Mouse (Mus musculus) naive thymus-derived CD4-positive, alpha-beta T cell, adult 2 months (primary cell): ENCODE data around the gene Copb1.

Experiments
- DNase-seq: peaks from one replicate; pipeline ENCODE4 v3.0.0-alpha.2; 2011; ENCODE audit warnings: low read depth

Gene Copb1

DNA sequence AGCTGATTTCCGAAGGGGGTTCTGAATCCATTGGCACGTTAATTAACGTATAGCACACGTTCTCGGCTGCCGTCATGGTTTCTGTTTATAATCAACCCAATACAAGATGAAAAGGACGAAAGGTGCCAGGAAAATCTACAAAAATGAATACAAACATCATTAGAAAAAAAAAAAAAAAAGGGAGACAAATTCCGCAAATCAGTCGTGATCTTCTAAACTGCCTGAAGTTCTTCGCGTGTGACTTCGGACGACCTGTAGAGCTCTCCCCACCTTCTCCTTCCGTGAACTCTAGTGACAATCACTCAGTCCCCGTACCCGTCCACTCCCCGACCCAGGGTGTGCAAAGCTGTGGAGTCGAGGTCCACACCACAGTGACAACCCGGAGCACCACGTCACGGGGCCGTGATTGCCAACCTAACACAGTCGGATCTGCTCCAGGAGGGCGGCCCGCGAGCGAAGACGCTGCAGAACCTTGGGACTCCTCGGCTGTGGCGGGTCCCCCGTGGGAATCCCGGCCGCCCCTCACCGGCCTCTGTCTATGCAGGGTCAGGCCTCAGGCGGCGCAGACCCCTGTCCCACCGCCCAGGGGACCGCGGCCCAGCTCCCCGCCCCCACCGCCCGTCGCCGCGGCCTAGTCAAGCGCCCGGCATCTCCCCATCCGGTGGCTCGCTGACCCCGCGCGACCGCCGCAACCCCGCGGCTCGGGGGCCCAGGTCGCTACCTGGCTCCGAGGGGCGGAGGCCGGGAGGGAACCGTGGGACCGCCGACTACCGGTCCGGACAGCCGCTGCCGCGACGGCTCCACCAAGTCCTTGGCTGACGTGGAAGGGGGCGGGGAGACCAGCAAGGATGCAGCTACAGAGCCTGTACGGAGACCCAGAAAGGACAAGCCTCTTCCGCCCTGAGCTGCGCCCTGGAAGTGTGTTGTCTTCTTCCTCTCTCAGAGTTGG is at the start of gene Copb1:
Copb1 (minus strand) TSS at position 827 of the 949 bp plus-strand sequence.
- DNase-seq = peak; percentile 91

DNA sequence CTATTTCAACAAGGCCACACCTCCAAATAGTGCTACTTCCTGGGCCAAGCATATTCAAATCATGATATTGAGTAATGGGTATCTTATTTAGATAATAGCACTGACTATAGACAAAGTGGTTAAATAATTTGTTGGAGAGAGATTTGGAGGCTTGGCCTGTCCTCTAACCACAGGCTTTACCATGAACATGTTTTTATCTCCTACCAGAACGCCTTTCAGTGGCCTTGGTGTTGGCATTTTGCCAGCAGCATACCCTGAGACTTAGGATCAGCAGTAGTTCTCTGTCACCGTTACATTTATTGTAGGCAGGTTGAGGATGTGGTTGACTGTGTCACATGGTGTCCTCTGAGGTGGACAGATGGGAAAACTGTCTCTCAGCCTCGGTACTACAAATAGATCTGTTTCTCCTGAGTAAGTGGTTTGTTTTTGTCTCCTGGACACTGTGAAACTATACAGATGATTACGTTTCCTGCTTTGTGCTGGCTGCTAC is 46.8 kb upstream of the Copb1 start:
- peak; percentile 83 for DNase-seq

DNA sequence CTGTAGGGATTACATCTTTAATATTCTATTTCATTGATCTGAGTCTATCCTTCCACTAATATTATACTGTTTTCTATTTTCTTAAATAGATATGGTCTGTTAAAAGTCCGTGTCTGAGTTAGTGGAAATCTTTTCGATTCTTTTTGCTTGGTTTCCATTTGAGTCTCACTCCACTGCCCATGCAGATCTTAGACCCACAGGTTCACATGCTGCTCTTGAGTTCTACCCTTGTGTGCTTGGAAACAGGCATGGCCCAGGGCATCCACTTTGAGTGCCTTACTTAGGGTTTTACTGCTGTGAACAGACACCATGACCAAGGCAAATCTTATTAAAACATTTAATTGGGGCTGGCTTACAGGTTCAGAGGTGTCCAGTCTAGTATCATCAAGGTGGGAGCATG is 46.3 kb upstream of the Copb1 start:
- DNase-seq = no peak

DNA sequence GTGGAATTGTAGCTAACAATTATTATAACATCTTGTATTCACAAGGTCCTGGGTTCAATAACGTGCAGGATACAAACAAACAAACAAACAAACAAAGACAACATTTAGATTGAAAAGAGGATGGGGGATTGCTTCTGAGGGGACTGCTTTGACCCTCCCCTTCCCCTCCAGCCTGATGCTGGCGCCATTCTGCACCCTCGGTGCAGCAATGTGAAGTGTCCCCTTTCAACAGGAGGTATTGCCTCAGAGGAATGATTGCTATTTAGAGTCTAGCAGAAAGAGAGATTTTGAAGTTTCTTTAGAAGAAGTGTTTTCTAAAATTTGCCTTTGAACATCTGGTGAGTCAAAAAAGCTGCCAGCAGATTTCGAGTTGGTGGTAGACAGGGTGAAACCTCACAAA is 44.7 kb upstream of the Copb1 start:
- no peak for DNase-seq

DNA sequence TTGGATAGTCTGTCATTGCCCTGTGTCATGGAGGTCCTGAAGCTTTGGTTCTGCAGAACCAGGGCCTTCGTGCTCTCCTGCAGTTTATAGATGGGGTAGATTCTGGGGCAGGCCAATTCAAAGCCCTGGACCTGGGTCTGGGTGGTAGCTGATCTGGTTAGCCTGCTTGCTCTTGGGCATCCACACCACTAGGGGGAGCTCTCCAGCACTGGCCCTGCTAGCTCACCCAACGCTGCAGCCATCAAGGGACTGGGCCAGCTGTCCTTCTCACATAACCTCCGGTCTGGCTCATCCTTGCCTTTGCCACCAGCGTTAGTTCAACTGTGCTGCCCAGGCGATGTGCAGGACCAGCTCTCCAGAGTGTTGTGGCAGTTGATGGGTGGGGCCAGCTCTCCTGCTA is 40.2 kb upstream of the Copb1 start:
- DNase-seq = no peak

DNA sequence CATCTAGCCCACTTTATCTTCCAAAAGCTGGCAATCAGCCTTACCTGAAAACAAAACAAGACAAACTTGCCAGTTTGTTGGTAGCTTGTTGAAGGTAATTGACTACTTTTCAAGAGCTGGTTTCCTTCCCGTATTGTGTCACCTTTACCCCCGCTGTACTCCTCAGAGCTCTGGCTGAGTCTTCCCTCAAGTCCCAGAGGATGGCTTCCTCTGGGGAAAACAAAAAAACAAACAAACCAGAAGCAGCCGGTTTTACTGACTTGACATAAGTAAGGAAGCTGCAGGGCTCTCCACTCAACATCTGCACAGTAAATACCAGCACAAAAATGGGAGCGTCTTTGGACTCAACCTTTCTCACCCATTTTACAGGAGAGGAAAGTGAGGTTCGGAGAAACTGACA is 39.4 kb upstream of the Copb1 start:
- no peak for DNase-seq

DNA sequence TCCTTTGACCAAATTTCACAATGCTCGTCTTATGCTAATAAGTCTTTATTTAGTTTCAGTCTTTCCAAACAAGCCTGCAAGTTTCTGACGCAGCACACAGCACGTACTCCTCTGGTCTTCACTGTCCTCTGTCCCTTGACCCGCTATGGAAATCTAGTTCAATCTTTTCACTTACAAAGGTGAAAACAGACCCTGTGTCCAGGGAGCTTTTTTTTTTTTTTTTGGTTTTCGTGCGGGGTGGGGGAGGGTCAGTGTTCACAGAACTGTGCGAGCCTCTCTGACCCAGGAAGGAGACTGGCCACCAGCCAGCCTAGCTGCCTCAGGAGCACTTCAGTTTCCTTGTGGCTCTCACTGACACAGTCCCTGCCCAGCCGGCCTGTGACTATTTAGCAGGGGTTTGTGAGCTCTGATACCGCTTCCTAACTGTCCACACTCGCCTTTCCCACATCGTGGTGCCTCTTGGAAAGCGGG is 38.0 kb upstream of the Copb1 start:
- no peak for DNase-seq

DNA sequence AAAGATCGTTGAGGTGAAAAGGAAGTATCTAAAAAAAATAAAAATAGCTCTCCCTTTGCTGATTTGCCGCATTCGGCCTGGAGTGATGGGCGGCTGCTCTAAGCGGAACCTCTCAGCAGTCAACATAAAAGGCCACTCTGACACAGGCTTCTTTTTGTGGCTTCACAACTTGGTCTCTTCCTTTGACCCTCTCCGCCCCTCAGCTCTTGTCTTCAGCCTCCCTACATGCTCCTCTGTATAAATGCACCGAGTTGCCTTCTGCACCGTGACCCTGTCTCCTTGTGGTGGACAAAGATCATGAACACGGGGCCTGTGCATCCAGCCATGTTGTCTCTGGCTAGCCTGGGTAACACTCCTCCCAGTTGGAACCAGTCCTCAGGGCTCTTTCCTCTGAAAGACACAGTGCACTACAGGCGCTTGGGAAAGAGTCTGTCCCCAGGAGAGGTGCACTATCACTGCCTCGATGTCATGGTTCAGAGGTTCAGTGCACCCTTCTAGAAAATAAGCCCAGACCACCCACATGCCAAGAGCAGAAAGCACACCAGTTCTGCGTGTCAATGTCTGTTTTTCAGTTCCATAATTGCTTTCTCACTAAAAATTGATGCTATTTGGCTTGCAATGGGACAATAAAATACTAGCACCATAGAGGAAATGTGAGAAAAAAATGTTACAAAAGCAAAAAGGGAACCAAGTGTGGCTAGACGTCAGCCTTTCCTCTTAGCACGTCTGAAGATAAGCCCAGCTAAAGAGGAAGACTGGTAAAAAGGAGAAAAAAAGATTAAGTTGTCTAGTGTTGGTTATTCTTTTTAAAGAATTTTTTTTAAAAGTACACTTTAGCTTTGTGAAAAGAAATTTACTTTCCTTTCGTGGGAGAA is 37.2 kb upstream of the Copb1 start:
- peak; percentile 68 for DNase-seq

DNA sequence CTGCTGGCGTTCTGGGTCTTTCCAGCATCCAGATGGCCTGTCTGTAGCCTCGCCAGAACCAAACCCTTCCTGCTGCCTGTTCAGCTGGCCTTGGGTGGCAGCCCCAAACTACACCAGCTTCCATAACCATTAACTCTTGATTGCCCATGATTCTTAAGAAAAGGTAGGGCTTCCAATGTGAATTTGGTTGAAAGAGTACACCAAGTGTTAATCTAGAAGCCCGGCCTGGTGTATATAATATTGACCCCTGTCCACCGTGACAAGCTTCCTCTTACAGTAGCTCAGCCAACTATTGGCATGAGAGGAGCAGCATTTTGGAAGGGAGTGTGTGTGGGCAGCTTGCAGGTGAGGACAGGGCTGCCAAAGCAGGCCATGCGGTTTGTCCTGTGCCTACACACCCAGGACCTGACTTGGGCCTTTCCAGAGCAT is 35.6 kb upstream of the Copb1 start:
- DNase-seq = no peak

DNA sequence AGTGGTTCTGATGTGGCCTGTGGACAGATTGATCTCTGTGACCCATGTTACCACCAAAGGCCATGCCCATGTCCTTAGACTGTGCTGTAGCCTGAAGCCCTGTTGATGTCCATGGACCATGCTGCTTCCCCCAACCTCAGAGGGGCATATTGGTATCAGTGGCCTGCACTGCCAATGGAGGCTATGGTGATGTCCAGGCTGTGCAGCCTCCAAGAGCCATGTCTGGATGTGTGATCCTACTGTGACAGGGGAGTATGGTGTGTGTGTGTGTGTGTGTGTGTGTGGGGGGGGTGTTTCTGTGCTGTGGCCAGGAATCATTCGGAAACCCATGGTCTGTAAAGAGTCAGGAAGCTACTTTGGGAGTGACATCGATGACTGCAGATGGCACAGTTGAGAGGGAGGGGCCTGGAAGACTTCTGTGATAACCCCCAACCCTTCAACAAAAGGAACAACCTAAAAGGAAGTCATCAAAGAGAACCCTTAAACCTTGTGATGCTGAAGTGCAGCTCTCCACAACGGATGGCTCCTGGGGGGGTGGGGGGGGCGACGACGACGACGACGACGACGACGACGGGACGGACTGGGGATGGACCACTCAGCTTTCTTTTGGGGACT is 29.9 kb upstream of the Copb1 start:
- peak; percentile 69 for DNase-seq

DNA sequence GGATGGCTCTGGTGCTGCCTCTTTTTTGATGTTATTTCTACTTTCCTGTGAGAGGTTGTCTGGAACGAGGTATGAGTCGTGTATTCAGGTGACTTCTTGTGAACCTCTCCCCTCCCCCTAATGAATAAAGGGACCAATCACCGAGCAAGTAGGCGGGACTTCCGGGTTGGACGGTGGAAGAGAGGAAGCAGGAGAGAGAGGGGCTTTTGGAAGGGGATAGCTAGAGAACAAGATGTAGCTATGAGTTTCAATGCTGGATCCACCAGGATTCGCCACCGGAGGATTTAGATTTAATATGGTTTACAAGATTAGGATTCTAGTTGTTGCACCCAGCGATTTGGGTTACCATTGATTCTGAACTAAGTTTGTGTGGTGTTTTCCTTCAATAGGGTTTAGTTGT is 28.5 kb upstream of the Copb1 start:
- DNase-seq = no peak

DNA sequence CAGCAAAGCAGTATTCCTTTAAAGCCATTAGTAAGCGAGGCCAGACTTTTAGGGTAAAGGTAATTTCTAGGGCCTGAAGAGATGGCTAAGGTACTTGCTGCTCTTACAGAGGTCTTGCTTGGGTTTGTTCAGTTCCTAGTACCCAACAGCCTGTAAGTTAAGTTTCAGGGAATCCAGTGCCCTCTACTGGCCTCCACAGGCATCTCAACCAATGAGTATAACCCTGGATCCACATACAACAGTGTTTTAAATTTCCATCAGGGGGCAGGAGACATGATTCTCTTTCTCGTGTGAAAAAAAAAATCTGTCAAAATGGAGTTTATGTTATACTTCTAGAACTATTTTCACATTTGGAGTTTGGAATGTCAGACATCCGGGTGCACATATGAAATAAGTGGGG is 27.2 kb upstream of the Copb1 start:
- DNase-seq = peak; percentile 89

DNA sequence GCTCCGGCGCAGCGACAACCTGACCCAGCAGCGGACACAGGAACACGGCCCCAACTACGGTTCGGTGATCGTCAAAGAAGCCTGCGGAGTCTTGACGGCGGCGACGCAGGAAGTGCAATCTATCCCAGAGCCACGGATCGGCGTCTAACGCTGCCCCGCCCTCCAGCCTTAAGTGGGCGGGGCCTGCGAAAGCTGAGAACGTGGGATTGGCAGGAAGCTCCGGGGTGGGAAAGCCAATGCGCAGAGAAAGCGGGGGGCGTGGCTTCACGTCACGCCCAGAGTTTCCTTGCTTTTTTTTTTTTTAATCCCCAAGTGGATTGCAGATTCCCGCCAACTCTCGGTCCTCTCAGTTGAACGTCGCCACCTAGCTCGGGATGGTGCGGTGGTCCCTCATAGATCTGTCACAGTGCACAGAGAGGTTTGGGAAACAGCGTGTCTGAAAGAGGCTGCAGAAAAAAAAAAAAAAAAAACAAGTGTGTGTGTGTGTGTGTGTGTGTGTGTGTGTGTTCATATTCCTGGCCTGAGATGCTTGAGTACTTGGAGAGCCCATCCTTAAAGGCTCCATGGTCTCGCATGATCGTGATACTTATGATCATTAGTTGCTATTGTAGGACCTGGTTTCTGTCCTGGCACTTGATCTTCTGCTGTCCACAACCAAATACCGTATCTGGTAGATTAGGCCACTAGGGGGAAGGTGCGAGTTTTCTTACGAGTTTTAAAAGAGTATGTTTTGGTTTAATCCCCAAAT is 21.7 kb upstream of the Copb1 start, which contains the start of gene Psma1:
Psma1 (minus strand) TSS at position 114 of the 748 bp plus-strand sequence.
- peak; percentile 99 for DNase-seq

DNA sequence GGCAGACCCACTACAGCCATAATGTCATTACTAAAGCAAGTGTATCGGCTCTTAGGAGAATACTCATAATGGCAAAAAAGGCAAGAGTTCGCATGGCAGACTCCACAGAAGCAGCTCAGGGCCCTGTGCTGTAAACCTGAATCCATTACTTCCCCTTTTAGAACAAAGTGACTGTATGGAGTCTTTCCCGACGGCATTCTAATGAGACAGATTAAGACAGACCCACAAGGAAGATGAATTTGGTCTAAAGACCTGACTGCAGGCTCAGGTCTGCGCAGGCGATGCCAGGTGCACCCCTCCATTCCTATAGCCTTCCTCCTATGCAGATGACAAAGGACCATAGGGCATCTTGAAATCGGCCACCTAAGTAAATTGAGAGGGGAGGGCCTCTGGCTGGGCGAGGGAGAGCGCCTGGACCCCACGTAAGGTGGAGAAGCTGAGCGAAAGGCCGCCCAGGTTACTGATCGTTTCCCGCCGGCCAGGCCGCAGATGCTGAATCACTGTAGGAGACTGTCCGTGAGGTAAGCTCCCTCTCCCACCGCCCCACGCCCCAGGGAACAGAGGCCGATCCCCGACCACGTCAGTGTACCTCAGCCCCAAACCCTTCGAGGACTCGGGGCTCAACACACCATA is 21.0 kb upstream of the Copb1 start:
- DNase-seq = no peak

DNA sequence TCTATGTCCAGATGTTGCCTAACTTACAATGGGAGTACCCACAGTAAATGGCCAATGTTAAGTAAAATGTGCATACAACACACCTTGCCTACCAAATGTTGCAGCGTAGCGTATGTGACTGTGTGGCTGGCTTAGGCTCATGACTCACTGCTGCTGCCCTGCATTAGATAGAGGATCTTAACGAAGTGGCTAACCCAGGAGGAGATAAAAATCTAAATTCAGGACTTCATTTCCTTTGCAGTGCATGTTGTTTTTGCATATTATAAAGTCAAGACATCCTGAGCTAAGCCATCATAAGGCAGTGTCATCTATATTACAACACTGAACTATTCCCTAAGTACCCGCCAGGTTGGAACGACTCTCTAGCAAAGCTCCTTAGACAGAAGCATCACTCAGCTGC is 13.9 kb upstream of the Copb1 start:
- DNase-seq = no peak

DNA sequence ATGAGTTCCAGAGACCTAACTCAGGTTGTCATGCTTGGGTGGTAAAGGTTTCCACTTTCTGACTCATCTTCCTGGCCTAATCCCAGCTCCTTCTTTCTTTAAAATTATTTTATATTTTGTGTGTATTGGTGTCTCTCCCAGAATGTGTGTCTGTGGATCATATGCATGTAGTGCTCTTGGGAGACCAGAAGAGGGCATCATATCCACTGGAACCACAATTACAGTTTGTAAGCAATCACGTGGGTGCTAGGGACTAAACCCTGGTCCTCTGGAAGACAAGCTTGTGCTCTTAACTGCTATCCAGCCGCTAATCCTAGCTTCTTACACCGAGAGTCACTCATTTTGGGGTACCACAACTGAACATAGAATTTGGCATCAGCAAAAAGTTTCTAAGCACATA is 2.8 kb downstream of the Copb1 start:
- no peak for DNase-seq

DNA sequence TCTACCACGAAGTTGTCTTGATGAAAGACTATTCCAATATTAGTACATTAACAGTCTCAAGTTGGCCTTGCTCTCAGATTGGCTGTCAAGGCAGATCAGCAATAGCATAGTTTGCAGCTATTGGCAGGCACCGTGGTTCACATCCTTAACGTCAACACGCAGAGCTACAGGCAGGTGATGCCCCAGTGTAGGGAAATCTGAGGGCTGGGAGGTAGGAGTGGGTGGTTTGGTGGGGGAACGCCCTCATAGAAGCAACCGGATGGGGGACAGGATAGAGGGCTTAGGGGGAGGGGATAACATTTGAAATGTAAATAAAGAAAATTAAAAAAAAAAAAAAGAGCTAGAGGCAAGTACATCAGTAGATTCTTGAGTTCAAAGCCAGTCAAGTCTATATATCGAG is 20.5 kb downstream of the Copb1 start:
- no peak for DNase-seq

DNA sequence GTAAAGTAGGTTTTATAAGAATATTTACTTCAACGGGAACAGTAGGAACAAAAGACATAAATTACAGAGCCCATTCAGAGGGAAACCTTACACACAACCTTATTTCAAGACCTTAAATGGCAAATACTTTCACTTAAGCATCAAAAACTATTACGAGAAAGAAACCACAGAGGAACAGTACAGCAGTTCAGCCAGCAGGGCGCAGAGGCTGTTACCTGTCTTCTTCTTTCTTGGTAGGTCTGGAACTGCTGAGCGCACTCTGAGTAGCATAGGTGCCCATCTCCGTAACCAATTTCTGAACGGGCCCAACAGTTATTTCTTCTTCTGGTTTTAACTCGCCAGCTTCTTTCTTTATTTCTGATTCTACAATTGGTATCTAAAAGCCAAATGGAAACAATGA is 21.5 kb downstream of the Copb1 start:
- DNase-seq = peak; percentile 33

DNA sequence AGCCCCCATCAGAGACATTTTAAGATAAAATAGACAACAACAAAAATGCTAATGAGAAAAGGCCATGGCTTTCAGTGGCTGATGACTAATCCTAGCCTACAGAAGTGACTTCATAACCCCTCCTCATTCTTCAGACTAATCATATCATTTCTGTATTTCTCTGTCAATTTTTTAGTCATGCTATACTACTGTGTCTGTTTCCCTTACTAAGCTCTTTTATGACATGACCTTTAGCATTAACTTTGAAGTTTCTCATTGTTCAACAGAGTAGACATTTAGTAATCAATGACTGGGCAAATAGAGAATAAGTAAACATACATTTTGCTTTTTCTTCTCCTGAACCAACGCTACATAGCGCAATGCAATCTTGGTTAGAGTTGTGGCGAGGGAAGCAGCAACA is 22.7 kb downstream of the Copb1 start:
- no peak for DNase-seq

DNA sequence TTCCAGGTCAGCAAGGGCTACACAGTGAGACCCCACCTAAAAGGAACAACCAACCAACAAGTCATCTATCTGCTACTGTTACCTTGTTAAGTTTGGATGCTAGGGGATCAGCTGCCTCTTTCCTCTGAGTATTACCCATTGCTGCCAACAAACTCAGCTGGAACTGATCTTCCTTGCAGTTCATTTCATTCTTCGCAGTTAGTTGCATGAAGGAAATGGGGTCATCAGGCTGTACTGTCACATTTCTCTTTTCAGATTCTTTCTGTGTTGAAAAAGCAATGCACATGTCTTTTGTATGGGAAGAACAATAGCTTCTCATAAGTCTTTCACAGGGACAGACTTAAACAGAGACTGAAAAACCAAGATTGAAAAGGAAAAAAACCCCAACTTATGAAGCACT is 28.0 kb downstream of the Copb1 start:
- DNase-seq = no peak

DNA sequence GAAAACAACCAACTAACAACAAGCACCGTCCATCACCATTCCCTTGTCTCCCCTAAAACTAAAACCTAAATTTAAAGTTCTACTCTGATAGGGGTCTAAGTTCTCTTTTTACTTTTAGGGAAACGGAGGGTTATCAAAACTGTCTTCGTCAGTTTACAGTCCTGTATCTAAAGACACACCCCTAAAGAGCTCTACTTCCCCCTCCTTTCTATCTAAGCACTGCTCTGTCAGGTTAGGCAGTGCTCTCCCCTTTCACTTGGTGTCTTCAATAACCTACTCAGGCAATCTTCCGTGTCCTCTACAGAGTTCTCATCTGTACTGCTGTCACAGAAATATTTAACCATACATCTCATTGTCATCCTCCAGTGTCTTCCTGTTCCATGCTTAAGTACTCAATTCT is 34.1 kb downstream of the Copb1 start:
- DNase-seq = no peak
